Mouse (Mus musculus): ENCODE results near the gene Mast1. TPM values are rescaled to one million over a fixed set of nuclear protein-coding genes. Genes with fewer than 3 reads are reported as not detected.

Mast1 gene
- total RNA-seq, 2 experiments from 2014 or later = 0.07 TPM; not detected in 1

DNA sequence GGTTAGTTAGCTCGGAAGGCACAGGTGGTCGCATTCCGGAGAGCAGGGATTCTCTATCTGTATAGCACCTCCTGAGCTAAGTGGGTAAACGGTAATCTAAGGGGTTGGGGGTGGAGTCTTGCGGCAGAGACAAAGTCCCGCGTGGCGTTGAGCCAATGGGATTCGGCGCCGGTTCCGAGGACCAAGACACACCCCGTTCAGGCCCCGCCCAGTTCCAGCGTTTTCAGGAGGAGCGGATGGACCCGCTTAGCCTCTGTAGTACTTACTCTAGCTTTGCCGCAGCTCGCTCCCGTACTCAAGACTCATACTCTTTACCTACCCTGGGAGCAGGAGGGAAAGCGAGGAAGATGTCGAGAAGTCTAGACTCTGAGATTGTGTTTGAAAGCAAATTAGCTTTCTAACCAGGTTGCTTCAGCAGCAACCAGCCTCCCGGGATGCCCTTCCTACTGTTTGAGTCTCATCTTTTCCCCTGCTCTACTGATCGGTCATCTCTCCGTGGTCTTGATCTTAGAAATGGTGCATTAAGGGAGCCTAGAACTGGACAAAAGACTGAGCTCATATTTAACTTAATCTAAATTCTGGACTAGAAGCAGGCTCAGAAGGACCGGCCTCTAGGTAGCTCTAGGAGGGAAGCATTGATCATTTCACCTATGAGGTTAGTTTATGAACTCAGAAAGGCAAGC, 7.5 kb upstream of the Mast1 start:
- no peak for DNase-seq (ENCODE audit: low spot score in 2 of 2)

- no peak for DNase-seq (ENCODE audit: low spot score in 2 of 2)
Measured at GRCm38 (mm10) chr8:84943699-84944098, 6.5 kb upstream of the Mast1 start.

DNA sequence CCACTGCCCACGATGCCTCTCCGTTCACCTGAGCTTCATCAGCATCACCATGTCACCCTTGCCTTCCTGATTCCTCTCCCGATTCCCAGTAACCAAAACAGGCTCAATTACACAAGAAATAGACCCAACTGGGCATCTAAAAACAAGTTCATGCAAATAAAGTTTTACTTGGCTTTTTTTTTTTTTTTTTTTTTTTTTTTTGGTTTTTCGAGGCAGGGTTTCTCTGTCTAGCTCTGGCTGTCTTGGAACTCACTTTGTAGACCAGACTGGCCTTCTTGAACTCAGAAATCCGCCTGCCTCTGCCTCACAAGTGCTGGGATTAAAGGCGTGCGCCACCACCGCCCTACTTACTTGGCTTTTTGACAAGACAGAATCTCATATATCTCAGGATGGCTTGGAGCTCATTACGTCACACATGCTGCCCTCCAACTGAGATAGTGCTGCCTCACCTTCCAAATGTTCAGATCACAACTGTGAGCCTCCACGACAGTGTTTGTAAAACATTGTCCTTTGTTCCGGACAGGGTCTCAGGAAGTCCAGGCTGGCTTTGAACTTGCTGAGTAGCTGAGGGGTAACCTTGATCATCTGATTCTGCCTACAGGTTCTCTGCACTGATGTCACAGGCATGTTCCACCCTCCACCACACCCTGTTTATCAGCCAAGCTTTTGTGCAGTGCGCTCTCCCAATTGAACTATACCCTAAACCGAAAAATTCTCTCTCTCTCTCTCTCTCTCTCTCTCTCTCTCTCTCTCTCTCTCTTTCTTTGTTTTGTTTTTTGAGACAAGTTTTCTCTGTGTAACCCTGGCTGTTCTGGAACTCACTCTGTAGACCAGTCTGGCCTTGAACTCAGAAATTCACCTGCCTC, 694 bp upstream of the Mast1 start:
- no peak for DNase-seq (ENCODE audit: low spot score in 2 of 2)

- no peak for DNase-seq (ENCODE audit: low spot score in 2 of 2)
Measured at GRCm38 (mm10) chr8:84936041-84936961, 858 bp downstream of the Mast1 start.

DNA sequence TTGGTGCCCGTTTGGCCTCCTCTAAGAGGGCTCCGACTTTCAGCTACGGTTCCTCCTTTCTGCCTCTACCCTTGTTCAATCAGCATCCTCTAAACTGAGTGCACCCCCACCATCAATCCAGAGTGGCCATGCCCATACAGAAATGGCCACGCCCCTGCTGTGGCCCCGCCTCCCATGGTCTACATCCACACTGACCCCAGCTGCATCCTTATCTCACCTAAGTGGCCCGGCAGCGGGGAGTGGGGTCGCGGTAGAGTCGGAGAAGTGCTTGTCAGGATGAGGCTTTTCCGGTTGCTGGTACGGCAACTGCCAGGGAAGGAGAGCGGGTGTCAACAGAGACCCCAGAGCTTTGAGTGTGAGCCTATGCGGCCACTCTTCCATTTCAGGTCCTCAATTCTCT, 1.7 kb downstream of the Mast1 start:
- DNase-seq (ENCODE audit: low spot score in 2 of 2) = no peak

DNA sequence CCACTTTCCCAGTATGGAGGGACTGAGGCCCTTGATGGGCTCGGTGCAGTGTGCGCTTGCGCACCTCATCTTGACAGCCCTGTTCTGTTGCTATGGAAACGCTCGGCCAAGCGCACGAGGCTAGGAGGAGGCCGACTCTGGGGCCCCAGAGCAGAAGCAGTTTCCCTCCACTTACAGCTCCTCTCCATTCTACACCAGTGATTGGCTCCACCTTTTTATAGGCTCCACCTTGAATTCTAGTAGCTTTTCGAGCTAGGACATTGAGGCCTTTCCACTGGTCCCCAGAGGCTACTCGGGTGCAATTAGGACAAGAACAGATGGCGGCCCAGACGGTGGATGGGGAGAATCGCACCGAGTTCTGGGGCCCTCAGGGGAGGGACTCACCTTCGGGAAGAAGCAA, 2.3 kb downstream of the Mast1 start:
- DNase-seq (ENCODE audit: low spot score in 2 of 2) = no peak

DNA sequence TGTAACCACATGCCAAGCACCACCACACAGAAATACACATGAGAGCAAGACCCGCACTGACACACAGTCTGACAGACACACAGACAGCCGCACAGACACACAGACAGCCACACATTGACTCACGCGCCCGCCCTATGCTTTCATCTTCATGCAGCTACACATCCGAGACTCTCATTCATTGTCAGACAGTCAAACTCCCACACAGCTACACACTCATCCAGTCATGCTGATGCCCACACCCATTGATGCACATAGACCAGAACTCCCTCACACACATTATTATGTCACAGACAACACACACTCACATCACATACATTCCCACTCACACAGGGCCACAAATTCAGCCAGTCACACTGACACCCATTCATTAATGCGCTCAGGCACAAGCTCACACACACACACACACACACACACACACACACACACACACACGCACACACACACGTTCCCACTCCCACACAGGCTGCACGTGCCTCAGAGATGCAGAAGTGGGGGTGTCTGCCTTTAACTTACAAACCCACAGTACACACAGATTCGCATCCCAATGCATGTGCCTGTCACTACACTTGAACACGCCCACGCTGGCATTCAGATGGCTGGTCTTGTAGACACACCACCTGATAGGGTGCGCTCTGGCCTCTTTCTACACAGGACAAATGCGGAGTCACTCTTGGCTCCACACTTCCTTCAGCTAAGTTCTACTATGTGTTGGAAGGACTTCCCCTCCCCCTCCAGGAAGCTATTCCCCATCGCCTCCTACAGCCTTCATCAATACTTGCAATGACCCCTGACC, 3.2 kb downstream of the Mast1 start:
- no peak for DNase-seq (ENCODE audit: low spot score in 2 of 2)

GRCm38 (mm10) chr8:84930582-84930981, 6.6 kb downstream of the Mast1 start:
- no peak for DNase-seq (ENCODE audit: low spot score in 2 of 2)

GRCm38 (mm10) chr8:84928456-84929306, 8.5 kb downstream of the Mast1 start:
- DNase-seq (ENCODE audit: low spot score in 2 of 2) = peak in 1 of 2 experiments; percentile 67

- no peak for DNase-seq (ENCODE audit: low spot score in 2 of 2)
Measured at GRCm38 (mm10) chr8:84927513-84927912, 9.6 kb downstream of the Mast1 start.

DNA sequence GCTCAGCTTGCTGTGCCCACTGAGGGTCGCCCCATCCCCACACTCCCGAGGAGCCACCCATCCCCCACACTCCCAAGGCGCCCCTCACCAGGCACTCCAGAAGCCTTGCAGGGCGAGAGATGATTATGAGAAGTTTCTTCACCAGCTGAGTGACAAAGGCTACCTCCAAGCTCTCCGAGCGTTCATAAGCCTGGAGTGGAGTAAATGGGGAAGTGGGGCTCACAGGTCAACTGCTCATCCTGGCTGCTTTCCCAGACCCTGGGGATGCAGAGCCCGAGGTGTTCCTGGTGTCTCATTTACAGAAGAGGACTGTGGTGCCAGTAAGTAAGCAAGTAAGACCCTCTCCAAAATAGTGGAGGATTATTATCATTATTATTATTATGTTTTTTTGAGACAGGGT, 11.6 kb downstream of the Mast1 start:
- DNase-seq (ENCODE audit: low spot score in 2 of 2) = no peak

GRCm38 (mm10) chr8:84921596-84921995, 15.6 kb downstream of the Mast1 start:
- DNase-seq (ENCODE audit: low spot score in 2 of 2) = no peak

- no peak for DNase-seq (ENCODE audit: low spot score in 2 of 2)
Measured at GRCm38 (mm10) chr8:84918646-84919045, 18.5 kb downstream of the Mast1 start.

GRCm38 (mm10) chr8:84917781-84918180, 19.4 kb downstream of the Mast1 start:
- no peak for DNase-seq (ENCODE audit: low spot score in 2 of 2)

- no peak for DNase-seq (ENCODE audit: low spot score in 2 of 2)
Measured at GRCm38 (mm10) chr8:84915269-84915668, 21.9 kb downstream of the Mast1 start.

GRCm38 (mm10) chr8:84913960-84914359, 23.2 kb downstream of the Mast1 start:
- no peak for DNase-seq (ENCODE audit: low spot score in 2 of 2)

DNA sequence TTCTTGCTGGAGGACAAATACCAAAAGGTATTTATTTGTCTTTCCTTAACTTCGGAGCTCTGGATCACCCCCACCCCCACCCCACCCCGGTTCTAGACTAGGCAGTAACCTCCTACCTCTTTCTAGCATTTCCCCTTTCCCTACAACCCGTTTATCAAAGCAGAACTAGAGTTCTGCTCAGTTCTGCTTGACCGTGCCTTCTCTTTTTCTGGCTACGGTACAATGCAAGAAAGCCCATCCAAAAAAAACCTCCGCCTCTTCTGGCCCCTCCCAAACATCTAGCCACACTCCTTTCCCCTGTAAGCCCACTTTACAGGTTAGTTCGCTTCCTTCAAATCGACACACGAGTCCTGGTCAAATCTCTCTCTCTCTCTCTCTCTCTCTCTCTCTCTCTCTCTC, 23.7 kb downstream of the Mast1 start:
- no peak for DNase-seq (ENCODE audit: low spot score in 2 of 2)

GRCm38 (mm10) chr8:84912895-84913501, 24.2 kb downstream of the Mast1 start:
- DNase-seq (ENCODE audit: low spot score in 2 of 2) = no peak

GRCm38 (mm10) chr8:84912391-84912790, 24.8 kb downstream of the Mast1 start:
- DNase-seq (ENCODE audit: low spot score in 2 of 2) = no peak
